8 mouse cellular contexts compared by ENCODE assay signal in genomic region chr11:113683627-113683956, GRCm38 (mm10). TPM values are rescaled to one million over a fixed set of nuclear protein-coding genes. Genes with fewer than 3 reads are reported as not detected.
DNase-seq lines count a peak whose midpoint lies in the region; ATAC-seq and TF ChIP-seq lines count a peak whose summit lies in the region.

No protein-coding gene starts in this region.

- DNase-seq in heart, postnatal 0 days (ENCODE audit: low spot score), result peak; percentile 16
- DNase-seq in heart, adult 18-20 months, result no peak
- no peak for DNase-seq in hindbrain, embryonic 14.5 days (ENCODE audit: low spot score)
- DNase-seq in left cerebral cortex, adult 11 months (ENCODE audit: low spot score), result no peak
- DNase-seq in left cerebral cortex, postnatal 10 days (ENCODE audit: extremely low spot score in 1 of 2, low spot score in 2 of 2), result no peak
- DNase-seq in adrenal gland, adult 18-20 months (ENCODE audit: low spot score in 2 of 2), result no peak

- peak overlapping the region; percentile 89 for H3K9ac ChIP-seq in heart, postnatal 0 days (replicated peaks; ENCODE audit: low read depth, low read length)
- H3K9ac ChIP-seq in hindbrain, embryonic 14.5 days, result peak overlapping the region; percentile 81
- peak overlapping the region; percentile 86 for H3K9ac ChIP-seq in midbrain, embryonic 13.5 days (replicated peaks)

- intact Hi-C loops in left cerebral cortex, postnatal 10 days (cut with DNase I), result no loop called here

- no peaks in the 10 kb centered on the region for H3K27me3 ChIP-seq in heart, postnatal 0 days (ENCODE audit: control insufficient read depth, insufficient read depth, low read length)
- H3K27me3 ChIP-seq in hindbrain, embryonic 14.5 days (ENCODE audit: control insufficient read depth, insufficient read depth, low read length), result no peaks in the 10 kb centered on the region
- no peaks in the 10 kb centered on the region for H3K27me3 ChIP-seq in midbrain, embryonic 13.5 days

- H3K36me3 ChIP-seq in heart, postnatal 0 days (replicated peaks; ENCODE audit: control insufficient read depth, insufficient read depth, low read length), result peaks cover 9% of the 10 kb centered on the region
- peaks cover 11% of the 10 kb centered on the region for H3K36me3 ChIP-seq in hindbrain, embryonic 14.5 days (replicated peaks; ENCODE audit: control insufficient read depth, insufficient read depth)
- peaks cover 11% of the 10 kb centered on the region for H3K36me3 ChIP-seq in midbrain, embryonic 13.5 days

- TF ChIP-seq CTCF in heart, postnatal 0 days (IDR thresholded peaks at IDR 0.05; ENCODE audit: low read depth), result no peak
- TF ChIP-seq CTCF in bone marrow macrophage, adult 2 months (IDR thresholded peaks at IDR 0.05; ENCODE audit: low read depth, low read length), result no peak

- no peak for TF ChIP-seq EP300 in heart, postnatal 0 days (IDR thresholded peaks at IDR 0.05; ENCODE audit: low read depth)

- no peak for TF ChIP-seq POLR2A in bone marrow macrophage, adult 2 months (IDR thresholded peaks at IDR 0.05; ENCODE audit: borderline replicate concordance, low read depth, low read length)

- H3K4me3 ChIP-seq in heart, postnatal 0 days (ENCODE audit: low read depth, low read length), result peak overlapping the region; percentile 89
- H3K4me3 ChIP-seq in bone marrow macrophage, adult 2 months (ENCODE audit: insufficient read depth, low read length), result peak overlapping the region; percentile 91
- peak overlapping the region; percentile 89 for H3K4me3 ChIP-seq in hindbrain, embryonic 14.5 days (replicated peaks; ENCODE audit: low read length)
- peak overlapping the region; percentile 85 for H3K4me3 ChIP-seq in midbrain, embryonic 13.5 days (replicated peaks)

- peaks cover 31% of the 10 kb centered on the region for H3K4me1 ChIP-seq in heart, postnatal 0 days (ENCODE audit: control insufficient read depth, insufficient read depth)
- peaks cover 33% of the 10 kb centered on the region for H3K4me1 ChIP-seq in bone marrow macrophage, adult 2 months (ENCODE audit: control insufficient read depth, insufficient read depth, low read length)
- peaks cover 35% of the 10 kb centered on the region for H3K4me1 ChIP-seq in hindbrain, embryonic 14.5 days (replicated peaks; ENCODE audit: control insufficient read depth, insufficient read depth, low read length)
- H3K4me1 ChIP-seq in midbrain, embryonic 13.5 days (replicated peaks), result peaks cover 51% of the 10 kb centered on the region

- peak overlapping the region; percentile 91 for H3K4me2 ChIP-seq in heart, postnatal 0 days (ENCODE audit: low read depth, low read length)
- H3K4me2 ChIP-seq in hindbrain, embryonic 14.5 days (replicated peaks), result peak overlapping the region; percentile 90
- peak overlapping the region; percentile 94 for H3K4me2 ChIP-seq in midbrain, embryonic 13.5 days (replicated peaks)

- peak; percentile 58 for ATAC-seq in heart, postnatal 0 days (ENCODE audit: insufficient read depth, low read depth)
- peak; percentile 75 for ATAC-seq in hindbrain, embryonic 14.5 days (ENCODE audit: low FRiP score)
- peak; percentile 85; the same call in 1 of the 2 replicates for ATAC-seq in midbrain, embryonic 13.5 days

- no peaks in the 10 kb centered on the region for H3K9me3 ChIP-seq in heart, postnatal 0 days (replicated peaks; ENCODE audit: control insufficient read depth, low read length)
- H3K9me3 ChIP-seq in hindbrain, embryonic 14.5 days (ENCODE audit: control insufficient read depth, low read length), result no peaks in the 10 kb centered on the region
- no peaks in the 10 kb centered on the region for H3K9me3 ChIP-seq in midbrain, embryonic 13.5 days

- H3K27ac ChIP-seq in heart, postnatal 0 days (ENCODE audit: low read depth), result peak overlapping the region; percentile 96
- peak overlapping the region; percentile 77 for H3K27ac ChIP-seq in bone marrow macrophage, adult 2 months (ENCODE audit: insufficient read depth, low read depth, low read length)
- peak overlapping the region; percentile 90 for H3K27ac ChIP-seq in hindbrain, embryonic 14.5 days
- H3K27ac ChIP-seq in midbrain, embryonic 13.5 days, result peak overlapping the region; percentile 96

- 2% methylated on average over 30 of the region's 38 CpGs for WGBS in heart, postnatal 0 days
- WGBS in hindbrain, embryonic 14.5 days, result 0% methylated on average over 10 of the region's 38 CpGs
- WGBS in midbrain, embryonic 13.5 days, result 0% methylated on average over 25 of the region's 38 CpGs

RNA-seq across cellular contexts. Expression of gene Fam104a, which starts 0.4 kb away (rescaled TPM):
- 23.3 and 25.2 TPM in 2 replicates for total RNA-seq in heart, postnatal 0 days (2014; rRNA removed; ENCODE audit: low replicate concordance)
- polyA plus RNA-seq in heart, postnatal 0 days (2015; fragmentation: Nextera tagmentation; extraction: Ambion mirVana), result 32.7 and 33.6 TPM in 2 replicates
- total RNA-seq in heart, adult 18-20 months (2021), result 10 to 100 TPM; 16.0 to 16.7 TPM
- polyA plus RNA-seq in bone marrow macrophage, adult 2 months (2012; ENCODE audit: insufficient read depth, insufficient read length, missing spikeins), result 24.3 and 24.7 TPM in 2 replicates
- 42.3 and 43.7 TPM in 2 replicates for polyA plus RNA-seq in hindbrain, embryonic 14.5 days (2014; fragmentation: Nextera tagmentation; extraction: Ambion mirVana)
- 44.7 and 47.9 TPM in 2 replicates for polyA plus RNA-seq in midbrain, embryonic 13.5 days (2015; fragmentation: Nextera tagmentation; extraction: Ambion mirVana)
- 10 to 100 TPM; 24.2 to 25.0 TPM for total RNA-seq in left cerebral cortex, postnatal 10 days (2021)
- total RNA-seq in adrenal gland, adult 18-20 months (2021), result 10 to 100 TPM; 32.9 to 36.0 TPM

RNA-seq across cellular contexts. Expression of gene D11Wsu47e, which starts 0.6 kb away (rescaled TPM):
- total RNA-seq in heart, postnatal 0 days (2014; rRNA removed; ENCODE audit: low replicate concordance), result 17.4 and 18.1 TPM in 2 replicates
- polyA plus RNA-seq in heart, postnatal 0 days (2015; fragmentation: Nextera tagmentation; extraction: Ambion mirVana), result 8.9 and 10.4 TPM in 2 replicates
- 1 to 10 TPM; 7.0 to 7.8 TPM for total RNA-seq in heart, adult 18-20 months (2021)
- 8.2 and 11.4 TPM in 2 replicates for polyA plus RNA-seq in bone marrow macrophage, adult 2 months (2012; ENCODE audit: insufficient read depth, insufficient read length, missing spikeins)
- 22.2 and 24.2 TPM in 2 replicates for polyA plus RNA-seq in hindbrain, embryonic 14.5 days (2014; fragmentation: Nextera tagmentation; extraction: Ambion mirVana)
- polyA plus RNA-seq in midbrain, embryonic 13.5 days (2015; fragmentation: Nextera tagmentation; extraction: Ambion mirVana), result 21.4 and 26.7 TPM in 2 replicates
- total RNA-seq in left cerebral cortex, postnatal 10 days (2021), result 10 to 100 TPM; 11.8 to 12.1 TPM
- 10 to 100 TPM; 14.3 to 17.1 TPM for total RNA-seq in adrenal gland, adult 18-20 months (2021)

RNA-seq across cellular contexts. Expression of gene Cpsf4l, which starts 26.2 kb away (rescaled TPM):
- total RNA-seq in heart, postnatal 0 days (2014; rRNA removed; ENCODE audit: low replicate concordance), result 1.3 TPM in 1 of 2 replicates, not detected in the other
- 0.10 TPM in 1 of 2 replicates, not detected in the other for polyA plus RNA-seq in heart, postnatal 0 days (2015; fragmentation: Nextera tagmentation; extraction: Ambion mirVana)
- not detected for total RNA-seq in heart, adult 18-20 months (2021)
- polyA plus RNA-seq in bone marrow macrophage, adult 2 months (2012; ENCODE audit: insufficient read depth, insufficient read length, missing spikeins), result not detected in 2 replicates
- polyA plus RNA-seq in hindbrain, embryonic 14.5 days (2014; fragmentation: Nextera tagmentation; extraction: Ambion mirVana), result 0.27 and 0.54 TPM in 2 replicates
- 0.31 and 0.54 TPM in 2 replicates for polyA plus RNA-seq in midbrain, embryonic 13.5 days (2015; fragmentation: Nextera tagmentation; extraction: Ambion mirVana)
- not detected for total RNA-seq in left cerebral cortex, postnatal 10 days (2021)
- total RNA-seq in adrenal gland, adult 18-20 months (2021), result under 1 TPM; 0.30 to 0.38 TPM

RNA-seq across cellular contexts. Expression of gene Slc39a11, which starts 33.7 kb away (rescaled TPM):
- total RNA-seq in heart, postnatal 0 days (2014; rRNA removed; ENCODE audit: low replicate concordance), result 16.3 and 19.1 TPM in 2 replicates
- polyA plus RNA-seq in heart, postnatal 0 days (2015; fragmentation: Nextera tagmentation; extraction: Ambion mirVana), result 6.9 and 8.6 TPM in 2 replicates
- total RNA-seq in heart, adult 18-20 months (2021), result 1 to 10 TPM; 3.3 to 4.8 TPM
- 17.7 and 24.3 TPM in 2 replicates for polyA plus RNA-seq in bone marrow macrophage, adult 2 months (2012; ENCODE audit: insufficient read depth, insufficient read length, missing spikeins)
- polyA plus RNA-seq in hindbrain, embryonic 14.5 days (2014; fragmentation: Nextera tagmentation; extraction: Ambion mirVana), result 25.5 and 30.2 TPM in 2 replicates
- polyA plus RNA-seq in midbrain, embryonic 13.5 days (2015; fragmentation: Nextera tagmentation; extraction: Ambion mirVana), result 29.8 and 31.2 TPM in 2 replicates
- 10 to 100 TPM; 19.9 to 21.8 TPM for total RNA-seq in left cerebral cortex, postnatal 10 days (2021)
- total RNA-seq in adrenal gland, adult 18-20 months (2021), result 10 to 100 TPM; 23.1 to 29.1 TPM

RNA-seq across cellular contexts. Expression of gene Cog1, which starts 34.6 kb away (rescaled TPM):
- total RNA-seq in heart, postnatal 0 days (2014; rRNA removed; ENCODE audit: low replicate concordance), result 26.5 and 30.3 TPM in 2 replicates
- polyA plus RNA-seq in heart, postnatal 0 days (2015; fragmentation: Nextera tagmentation; extraction: Ambion mirVana), result 10.7 and 12.3 TPM in 2 replicates
- total RNA-seq in heart, adult 18-20 months (2021), result 10 to 100 TPM; 17.3 to 19.8 TPM
- polyA plus RNA-seq in bone marrow macrophage, adult 2 months (2012; ENCODE audit: insufficient read depth, insufficient read length, missing spikeins), result 40.6 and 49.9 TPM in 2 replicates
- polyA plus RNA-seq in hindbrain, embryonic 14.5 days (2014; fragmentation: Nextera tagmentation; extraction: Ambion mirVana), result 38.0 and 41.9 TPM in 2 replicates
- polyA plus RNA-seq in midbrain, embryonic 13.5 days (2015; fragmentation: Nextera tagmentation; extraction: Ambion mirVana), result 31.7 and 33.2 TPM in 2 replicates
- 10 to 100 TPM; 38.0 to 38.2 TPM for total RNA-seq in left cerebral cortex, postnatal 10 days (2021)
- total RNA-seq in adrenal gland, adult 18-20 months (2021), result 10 to 100 TPM; 36.5 to 44.0 TPM
